Mouse (Mus musculus) frontal cortex, adult (tissue): ENCODE measurements around the gene Cux1.
A peak's percentile ranks its signal among the peaks of the same experiment; 100 is the strongest.

ENCODE experiments used
- ATAC-seq: cut with Nextera tagmentation; 2 replicates; pipeline ENCODE4 v1.9.2; 2017; ENCODE audit warnings: mild to moderate bottlenecking, moderate library complexity, mixed read lengths; ENCODE audit not compliant: low TSS enrichment

Gene Cux1

GRCm38 (mm10) chr5:136540055-136540838 lies 27.0 kb downstream of the Cux1 start:
- no peak for ATAC-seq

GRCm38 (mm10) chr5:136536753-136537152 lies 30.5 kb downstream of the Cux1 start:
- no peak for ATAC-seq

GRCm38 (mm10) chr5:136535976-136536725 lies 31.1 kb downstream of the Cux1 start:
- no peak for ATAC-seq

DNA sequence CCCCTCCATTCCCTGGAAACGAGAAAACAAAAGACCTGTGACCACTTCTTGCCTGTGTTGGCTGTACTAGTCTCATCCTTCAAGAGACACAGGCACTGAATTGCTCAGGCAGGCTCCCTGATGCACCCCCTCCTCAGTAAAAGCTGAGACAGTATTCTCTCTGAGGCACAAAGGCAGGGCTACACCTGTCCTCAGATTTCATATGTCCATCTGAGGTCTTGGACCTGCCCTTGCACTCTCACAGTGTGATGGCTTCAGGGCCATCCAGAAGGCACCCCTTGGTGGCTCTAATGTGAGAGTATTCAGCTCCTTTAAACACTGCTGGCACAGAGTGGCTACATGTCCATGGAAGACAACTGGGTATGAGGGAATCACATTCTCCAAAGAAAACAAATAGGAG lies 32.1 kb downstream of the Cux1 start:
- ATAC-seq = no peak

DNA sequence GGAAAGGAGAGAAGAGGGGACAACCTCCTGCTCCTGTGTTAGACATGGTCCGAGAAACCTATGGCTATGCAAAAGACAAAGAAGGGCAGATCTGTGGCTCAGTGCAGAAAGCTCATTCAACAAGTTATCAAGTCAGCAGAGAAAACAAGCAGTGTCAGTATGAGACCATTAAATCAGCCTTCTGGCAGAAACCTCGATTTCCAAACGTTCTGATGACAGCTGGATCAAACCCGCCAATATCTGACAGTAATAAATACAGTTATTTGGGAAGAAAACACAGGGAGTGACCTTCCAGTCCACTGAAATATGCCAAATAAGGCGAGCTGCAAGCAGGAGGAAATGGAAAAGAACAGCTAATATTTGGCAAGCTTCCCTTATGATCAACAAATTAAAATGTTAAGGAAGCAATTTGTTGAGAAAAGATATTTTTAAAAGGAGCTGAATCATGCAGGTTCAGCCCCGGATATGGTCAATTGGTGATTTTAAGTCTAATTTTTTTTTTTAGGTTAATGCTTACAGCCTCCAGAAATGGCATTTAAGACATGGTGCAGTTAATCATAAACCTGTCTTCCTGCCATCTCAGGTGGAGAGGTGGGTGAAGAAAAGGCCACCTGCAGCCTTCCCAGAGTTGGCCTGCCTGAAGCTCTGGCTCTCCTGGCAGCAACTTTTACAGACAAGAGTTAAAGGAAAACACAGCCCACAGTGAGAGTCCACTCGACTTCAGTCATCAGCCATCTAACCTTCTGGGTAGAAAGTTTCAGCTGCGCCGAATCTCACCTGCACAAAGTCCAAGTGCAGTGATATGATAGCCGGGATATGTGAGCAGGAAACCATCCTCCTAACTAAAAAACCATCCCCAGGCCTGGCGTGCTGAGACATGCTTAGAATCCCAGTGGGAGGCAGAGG lies 33.7 kb downstream of the Cux1 start:
- ATAC-seq = no peak

DNA sequence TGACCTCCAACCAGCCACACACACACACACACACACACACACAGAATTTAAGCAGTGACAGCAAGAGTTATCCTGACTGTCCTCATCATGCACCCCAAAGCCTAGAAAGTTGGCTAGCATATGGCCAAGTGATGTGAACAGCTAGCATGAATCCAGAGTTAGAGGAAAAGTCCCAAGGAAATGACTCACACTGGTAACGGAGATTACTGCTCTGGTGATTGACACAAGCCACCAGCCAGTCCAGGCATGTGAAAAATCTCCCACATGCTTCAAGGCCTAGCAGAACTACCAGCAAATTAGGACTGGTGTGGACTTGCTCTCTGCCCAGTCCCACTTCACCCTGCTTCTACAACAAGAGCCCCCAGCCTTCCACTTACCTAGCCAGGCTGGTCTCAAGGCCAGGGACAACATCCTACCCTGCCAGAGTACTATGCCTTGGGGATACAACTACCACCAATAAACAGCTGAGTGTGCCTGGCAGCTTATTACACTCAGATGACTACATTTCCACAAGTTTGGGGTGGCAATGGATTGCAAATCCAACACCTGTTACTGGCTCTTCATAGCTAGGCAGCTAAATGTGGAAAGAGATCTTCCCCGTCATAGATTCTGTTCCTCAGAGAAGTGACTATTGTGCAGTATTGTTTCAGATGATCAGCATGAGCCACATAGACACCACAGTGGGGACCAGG lies 35.5 kb downstream of the Cux1 start:
- peak; percentile 73; the same call in 1 of the 2 replicates for ATAC-seq

- ATAC-seq = no peak
Measured at GRCm38 (mm10) chr5:136530931-136531330, 36.4 kb downstream of the Cux1 start.

DNA sequence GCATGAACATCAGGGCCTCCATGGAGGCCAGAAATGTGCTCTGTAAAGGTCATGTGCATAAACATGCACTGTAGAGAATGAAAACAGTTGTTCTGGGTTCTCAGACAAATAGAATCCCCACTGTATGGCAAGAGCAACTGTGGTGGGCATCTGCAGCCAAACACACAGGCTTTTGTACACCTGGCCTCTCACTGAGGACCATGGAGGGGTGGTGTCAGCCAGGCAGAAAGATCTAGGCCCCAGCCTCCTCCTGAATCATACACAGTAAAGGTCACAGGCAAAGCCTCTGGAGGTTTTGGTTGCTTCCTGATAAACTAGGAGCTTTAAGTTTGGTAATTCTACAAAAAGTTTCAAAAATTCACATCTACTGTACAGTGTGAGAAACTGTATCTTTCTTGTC lies 38.1 kb downstream of the Cux1 start:
- no peak for ATAC-seq

DNA sequence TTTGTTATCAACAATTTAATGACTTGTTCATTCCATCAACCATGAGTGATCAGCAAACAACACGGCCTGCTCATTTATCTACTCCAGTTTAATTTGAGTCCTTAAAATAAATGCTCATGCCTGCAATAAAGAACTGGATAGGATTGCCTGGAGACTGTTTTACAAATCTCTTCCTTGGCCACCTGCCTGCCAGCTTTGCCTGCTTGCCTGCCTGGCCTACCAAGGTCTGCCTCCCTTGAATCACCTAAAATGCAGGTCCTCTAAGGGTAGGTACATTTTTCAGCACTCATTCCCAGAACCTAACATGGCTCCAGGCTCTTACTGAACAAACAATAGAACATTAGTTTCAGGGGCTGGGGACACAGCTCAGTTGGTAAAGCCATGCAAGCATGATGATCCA lies 39.4 kb downstream of the Cux1 start:
- no peak for ATAC-seq

DNA sequence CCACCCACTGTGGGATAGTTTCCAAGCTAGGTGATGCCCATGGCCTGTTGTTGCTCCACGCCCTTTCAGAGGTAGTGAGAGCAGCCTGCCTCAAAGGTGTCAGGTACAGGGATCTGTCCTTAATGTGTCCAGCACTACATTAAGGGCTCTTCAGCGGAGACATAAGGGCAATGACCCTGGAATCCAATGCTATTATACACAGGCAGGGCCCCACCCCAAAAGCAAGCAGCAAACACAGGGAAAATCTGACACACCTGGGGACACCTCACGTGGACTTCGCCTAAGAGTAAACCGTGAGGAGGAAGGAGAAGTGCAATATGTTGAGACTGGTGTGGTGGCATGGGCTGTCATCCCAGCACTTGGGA lies 40.8 kb downstream of the Cux1 start:
- no peak for ATAC-seq

GRCm38 (mm10) chr5:136525896-136526544 lies 41.3 kb downstream of the Cux1 start:
- no peak for ATAC-seq

DNA sequence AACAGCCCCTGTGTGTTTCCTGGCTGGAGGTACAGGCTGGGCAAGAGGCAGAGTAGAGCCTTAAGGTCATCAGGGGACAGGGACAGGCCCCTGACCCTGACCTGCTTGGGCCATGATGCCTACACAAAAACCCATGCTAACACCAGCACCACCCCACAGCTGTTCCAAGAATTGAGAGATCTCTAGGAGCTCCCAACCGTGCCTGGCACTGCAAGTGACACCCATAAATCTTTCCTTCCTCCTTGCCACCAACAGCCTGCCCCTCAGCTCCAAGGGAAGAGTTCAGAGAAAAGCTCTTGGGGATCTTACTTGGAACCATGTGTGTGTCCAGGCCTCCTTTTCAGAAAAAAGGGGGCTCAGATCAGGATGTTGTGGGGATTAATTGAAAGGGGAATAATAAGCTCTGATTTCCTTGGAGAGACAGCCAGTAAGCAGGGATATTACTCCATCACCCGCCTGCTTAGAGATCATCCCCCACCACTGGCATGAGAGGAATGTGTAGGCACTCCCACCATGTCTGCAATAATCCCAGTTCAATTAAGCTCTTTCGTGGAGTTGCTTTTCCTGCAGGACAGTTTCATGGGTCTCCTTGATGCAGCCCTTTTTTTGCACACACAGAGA lies 44.3 kb downstream of the Cux1 start:
- ATAC-seq = no peak

DNA sequence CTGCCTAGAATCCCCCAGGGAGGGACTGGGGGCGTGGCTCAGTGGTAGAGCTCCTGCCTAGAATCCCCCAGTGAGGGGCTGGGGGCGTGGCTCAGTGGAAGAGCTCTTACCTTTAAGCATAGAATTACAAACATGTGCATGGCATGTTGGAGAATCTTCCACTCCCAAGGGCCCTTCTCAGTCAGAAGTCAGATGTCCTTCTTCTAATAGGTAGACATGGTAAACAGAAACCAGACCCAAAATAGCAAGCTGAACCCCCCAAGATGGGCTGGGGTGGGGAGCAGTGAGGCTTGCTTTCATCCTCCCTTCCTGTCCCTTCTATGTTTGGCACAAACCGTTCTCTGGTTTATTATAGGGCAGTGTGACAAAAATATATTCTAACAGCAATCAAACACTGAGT lies 45.6 kb downstream of the Cux1 start:
- no peak for ATAC-seq

GRCm38 (mm10) chr5:136518648-136519437 lies 48.4 kb downstream of the Cux1 start:
- no peak for ATAC-seq

GRCm38 (mm10) chr5:136517510-136517909 lies 49.8 kb downstream of the Cux1 start:
- ATAC-seq = peak; percentile 72; the same call in 1 of the 2 replicates

- no peak for ATAC-seq
Measured at GRCm38 (mm10) chr5:136516593-136516992, 50.7 kb downstream of the Cux1 start.

DNA sequence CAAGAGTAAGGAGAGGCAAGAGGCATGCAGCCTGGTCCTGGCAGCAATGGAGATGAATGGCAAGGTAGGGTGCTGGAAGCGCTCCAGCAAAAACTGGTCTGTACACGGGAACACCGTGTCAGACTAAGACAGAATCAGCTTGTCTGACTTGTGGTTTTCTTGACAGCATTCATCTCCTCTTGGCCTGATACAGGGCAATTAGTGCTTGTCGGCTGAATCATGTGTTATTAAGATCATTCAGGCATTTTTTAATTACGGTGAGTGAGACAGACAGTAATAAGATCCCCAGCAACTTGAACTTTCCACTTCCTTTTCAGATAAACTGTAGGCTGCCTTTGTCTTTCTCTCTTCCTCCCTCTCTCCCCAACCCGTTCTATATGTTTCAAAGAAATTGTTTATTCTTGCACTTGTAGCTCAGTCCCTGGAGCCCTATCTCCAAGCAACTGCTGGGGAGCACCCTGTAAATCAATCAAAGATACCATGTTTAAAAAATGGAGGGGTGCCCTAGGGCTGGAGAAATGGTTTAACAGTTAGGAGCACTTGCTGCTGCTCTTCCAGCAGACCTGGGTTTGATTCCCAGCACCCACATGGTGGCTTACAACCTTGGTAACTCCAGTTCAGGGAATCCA lies 53.1 kb downstream of the Cux1 start:
- ATAC-seq = no peak

- ATAC-seq = no peak
Measured at GRCm38 (mm10) chr5:136512103-136512674, 55.1 kb downstream of the Cux1 start.

DNA sequence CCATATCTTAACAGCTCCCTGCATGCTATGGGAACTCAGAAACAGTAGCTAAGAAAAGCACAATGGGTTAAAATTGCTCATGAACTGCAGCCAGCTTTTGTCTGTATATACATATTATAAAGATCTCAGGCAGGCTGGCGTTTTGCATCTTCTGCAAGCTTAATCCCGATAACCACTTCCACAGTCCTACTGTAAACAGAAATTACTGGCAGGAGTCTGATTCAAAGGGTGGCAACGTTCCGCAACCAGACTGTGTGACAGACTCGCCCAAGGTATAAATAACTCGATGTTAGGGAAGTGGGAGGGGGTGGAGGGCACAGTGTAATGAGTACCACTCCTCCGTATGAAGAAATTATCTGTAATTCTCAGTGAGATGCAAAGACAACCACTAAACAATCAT lies 55.9 kb downstream of the Cux1 start:
- ATAC-seq = no peak
